ENCODE assay signal across 19 mouse cellular contexts in genomic region chr4:136240123-136240522, GRCm38 (mm10). TPM values are rescaled to one million over a fixed set of nuclear protein-coding genes. Genes with fewer than 3 reads are reported as not detected.
DNase-seq lines count a peak whose midpoint lies in the region; ATAC-seq and TF ChIP-seq lines count a peak whose summit lies in the region.
"Had no signal": no experiment of that assay in that cellular context is flagged by ENCODE, and none has a peak within 500 bp of the region (broad histone marks: within the 10 kb centered on the region; RNA-seq: fewer than 3 reads in every experiment).

No protein-coding gene starts in this region.

- in situ Hi-C loops in ES-E14 (cut with MboI; ENCODE audit: low sequenced_read_pairs in 2 of 2, unreplicated experiment in 2 of 2) = no loop called here

- no peak overlapping the region for H3K9ac ChIP-seq in hindbrain, postnatal 0 days (replicated peaks; ENCODE audit: low read length)
- no peak overlapping the region for H3K9ac ChIP-seq in hindbrain, embryonic 13.5 days
- H3K9ac ChIP-seq in ES-E14 (ENCODE audit: insufficient read depth, low read depth, low read length, poor library complexity, severe bottlenecking) = no peak overlapping the region
- H3K9ac ChIP-seq in stomach, postnatal 0 days (ENCODE audit: low read length) = no peak overlapping the region
- H3K9ac ChIP-seq: embryonic facial prominence, embryonic 15.5 days; forebrain, embryonic 12.5 days; forebrain, postnatal 0 days; limb, embryonic 15.5 days; liver, embryonic 14.5 days; lung, embryonic 15.5 days; midbrain, embryonic 13.5 days; neural tube, embryonic 15.5 days had no signal

- no peaks in the 10 kb centered on the region for H3K36me3 ChIP-seq in hindbrain, postnatal 0 days (ENCODE audit: insufficient read depth, low read length)
- peaks cover 5% of the 10 kb centered on the region; the same call in 1 of the 2 replicates for H3K36me3 ChIP-seq in hindbrain, embryonic 13.5 days
- peaks cover 29% of the 10 kb centered on the region for H3K36me3 ChIP-seq in ES-E14 (ENCODE audit: control insufficient read depth, insufficient read depth, low read length, poor library complexity, severe bottlenecking)
- H3K36me3 ChIP-seq in stomach, postnatal 0 days (ENCODE audit: control insufficient read depth, insufficient read depth, low read length) = no peaks in the 10 kb centered on the region
- H3K36me3 ChIP-seq: forebrain, embryonic 12.5 days; limb, embryonic 10.5 days; lung, embryonic 15.5 days; midbrain, embryonic 13.5 days; neural tube, embryonic 15.5 days had no signal

- H3K4me3 ChIP-seq in cerebellum, adult 2 months (replicated peaks; ENCODE audit: insufficient read depth, low read depth, low read length) = no peak overlapping the region
- H3K4me3 ChIP-seq in hindbrain, postnatal 0 days (ENCODE audit: low read length) = no peak overlapping the region
- H3K4me3 ChIP-seq in hindbrain, embryonic 13.5 days = no peak overlapping the region
- H3K4me3 ChIP-seq in ES-E14 (ENCODE audit: insufficient read depth in 1 of 2, low read depth in 1 of 2, low read length in 2 of 2, poor library complexity in 1 of 2, severe bottlenecking in 1 of 2) = no peak overlapping the region
- H3K4me3 ChIP-seq in stomach, postnatal 0 days (ENCODE audit: low read depth, low read length) = no peak overlapping the region
- H3K4me3 ChIP-seq: embryonic facial prominence, embryonic 10.5 days; embryonic facial prominence, embryonic 15.5 days; forebrain, embryonic 12.5 days; limb, embryonic 10.5 days; limb, embryonic 15.5 days; lung, embryonic 15.5 days; midbrain, embryonic 13.5 days; neural tube, embryonic 15.5 days had no signal

- no peaks in the 10 kb centered on the region for H3K27me3 ChIP-seq in cerebellum, adult 2 months (ENCODE audit: control insufficient read depth, insufficient read depth, low read length)
- H3K27me3 ChIP-seq in hindbrain, postnatal 0 days (ENCODE audit: insufficient read depth, low read length) = no peaks in the 10 kb centered on the region; the same call in 1 of the 2 replicates
- peaks cover 64% of the 10 kb centered on the region for H3K27me3 ChIP-seq in hindbrain, embryonic 13.5 days
- H3K27me3 ChIP-seq in stomach, postnatal 0 days (ENCODE audit: control insufficient read depth, insufficient read depth, low read length) = no peaks in the 10 kb centered on the region

- no peak for TF ChIP-seq EP300 in stomach, postnatal 0 days (optimal IDR thresholded peaks at IDR 0.05)

- no peak for TF ChIP-seq POLR2A in cerebellum, adult 2 months (IDR thresholded peaks at IDR 0.05; ENCODE audit: borderline replicate concordance, insufficient read depth, low read length)

- 40% methylated on average over 14 of the region's 14 CpGs for WGBS in cerebellum, adult 2 months
- 72% methylated on average over 14 of the region's 14 CpGs for WGBS in hindbrain, postnatal 0 days
- 68% methylated on average over 14 of the region's 14 CpGs for WGBS in hindbrain, embryonic 13.5 days
- 64% methylated on average over 14 of the region's 14 CpGs for WGBS in stomach, postnatal 0 days

- no peak overlapping the region for H3K4me2 ChIP-seq in hindbrain, postnatal 0 days (ENCODE audit: low read depth, low read length)
- no peak overlapping the region for H3K4me2 ChIP-seq in hindbrain, embryonic 13.5 days
- no peak overlapping the region for H3K4me2 ChIP-seq in stomach, postnatal 0 days (replicated peaks; ENCODE audit: low read depth)
- H3K4me2 ChIP-seq: embryonic facial prominence, embryonic 15.5 days; forebrain, embryonic 12.5 days; heart, embryonic 11.5 days; limb, embryonic 15.5 days; lung, embryonic 15.5 days; midbrain, embryonic 13.5 days; neural tube, embryonic 15.5 days had no signal

- peak; percentile 51 to 67 for DNase-seq in cerebellum, postnatal 14 days
- no peak for DNase-seq in cerebellum, adult 2 months
- no peak for DNase-seq in hindbrain, postnatal 0 days (ENCODE audit: low spot score)
- no peak for DNase-seq in ES-E14 (ENCODE audit: low read depth, low spot score)
- no peak for DNase-seq in stomach, postnatal 0 days (ENCODE audit: low spot score)

- no peaks in the 10 kb centered on the region for H3K9me3 ChIP-seq in hindbrain, postnatal 0 days (ENCODE audit: low read length)
- H3K9me3 ChIP-seq in hindbrain, embryonic 13.5 days = no peaks in the 10 kb centered on the region
- H3K9me3 ChIP-seq in ES-E14 (ENCODE audit: control insufficient read depth, insufficient read depth, low read depth, low read length) = no peaks in the 10 kb centered on the region
- no peaks in the 10 kb centered on the region for H3K9me3 ChIP-seq in stomach, postnatal 0 days (ENCODE audit: control insufficient read depth, low read length)
- H3K9me3 ChIP-seq: embryonic facial prominence, embryonic 15.5 days; forebrain, embryonic 12.5 days; limb, embryonic 10.5 days; limb, embryonic 15.5 days; lung, embryonic 15.5 days; neural tube, embryonic 15.5 days had no signal

- ATAC-seq in hindbrain, postnatal 0 days = no peak
- ATAC-seq in hindbrain, embryonic 13.5 days (ENCODE audit: low FRiP score) = no peak
- no peak for ATAC-seq in stomach, postnatal 0 days (ENCODE audit: low FRiP score, low TSS enrichment)
- no peak for ATAC-seq in CD4-positive, CD25-positive, alpha-beta regulatory T cell, adult 4 months

- no peak overlapping the region for H3K27ac ChIP-seq in cerebellum, adult 2 months (ENCODE audit: insufficient read depth, low read length)
- no peak overlapping the region for H3K27ac ChIP-seq in hindbrain, postnatal 0 days
- no peak overlapping the region for H3K27ac ChIP-seq in hindbrain, embryonic 13.5 days
- H3K27ac ChIP-seq in ES-E14 (ENCODE audit: insufficient read depth, low read depth, low read length, poor library complexity, severe bottlenecking) = 0 out of 2 replicates have a peak overlapping the region, but pooled peaks have one; percentile 39
- no peak overlapping the region for H3K27ac ChIP-seq in stomach, postnatal 0 days (replicated peaks)
- H3K27ac ChIP-seq: embryonic facial prominence, embryonic 10.5 days; embryonic facial prominence, embryonic 15.5 days; forebrain, embryonic 12.5 days; limb, embryonic 10.5 days; limb, embryonic 15.5 days; liver, embryonic 14.5 days; lung, embryonic 15.5 days; midbrain, embryonic 13.5 days; neural tube, embryonic 15.5 days had no signal

- H3K4me1 ChIP-seq in cerebellum, adult 2 months (ENCODE audit: control insufficient read depth, insufficient read depth, low read length) = no peaks in the 10 kb centered on the region
- no peaks in the 10 kb centered on the region for H3K4me1 ChIP-seq in hindbrain, postnatal 0 days (ENCODE audit: insufficient read depth, low read length)
- peaks cover 10% of the 10 kb centered on the region for H3K4me1 ChIP-seq in hindbrain, embryonic 13.5 days (replicated peaks)
- H3K4me1 ChIP-seq in ES-E14 (ENCODE audit: control insufficient read depth in 2 of 2, insufficient read depth in 2 of 2, low read length in 2 of 2, poor library complexity in 1 of 2) = peaks cover 9 to 30% of the 10 kb centered on the region in 2 experiments
- H3K4me1 ChIP-seq in stomach, postnatal 0 days (replicated peaks; ENCODE audit: control insufficient read depth, insufficient read depth) = no peaks in the 10 kb centered on the region
- H3K4me1 ChIP-seq: neural tube, embryonic 15.5 days had no signal

- no peak for TF ChIP-seq CTCF in cerebellum, adult 2 months (IDR thresholded peaks at IDR 0.05; ENCODE audit: borderline replicate concordance, insufficient read depth, low read depth, low read length)
- 0 out of 2 replicates have a peak, but pooled peaks have one; percentile 2 for TF ChIP-seq CTCF in hindbrain, postnatal 0 days (IDR thresholded peaks at IDR 0.05; ENCODE audit: low read depth)
- TF ChIP-seq CTCF in stomach, postnatal 0 days (IDR thresholded peaks at IDR 0.05; ENCODE audit: low read depth) = peak; percentile 8; the same call in 1 of the 2 replicates

TF ChIP-seq in ES-E14, 5 proteins besides CTCF, POLR2A, EP300 and RAD21:
- TF ChIP-seq ZC3H11A (IDR thresholded peaks at IDR 0.05; ENCODE audit: borderline replicate concordance, low read depth, low read length) (no peak), ZNF384 (IDR thresholded peaks at IDR 0.05; ENCODE audit: low read depth, low read length) (no peak)

RNA-seq across cellular contexts. Expression of gene Tcea3, which starts 7.4 kb away (rescaled TPM):
- 1.2 and 1.6 TPM in 2 replicates for polyA plus RNA-seq in cerebellum, adult 2 months (2012; rRNA removed)
- total RNA-seq in hindbrain, postnatal 0 days (2014; rRNA removed) = 2.2 TPM in 1 of 2 replicates, not detected in the other
- 2.7 and 3.3 TPM in 2 replicates for polyA plus RNA-seq in hindbrain, postnatal 0 days (2015; fragmentation: Nextera tagmentation; extraction: Ambion mirVana)
- polyA plus RNA-seq in hindbrain, embryonic 13.5 days (2015; fragmentation: Nextera tagmentation; extraction: Ambion mirVana) = 2.2 and 2.4 TPM in 2 replicates
- 75.1 and 104 TPM in 2 replicates for total RNA-seq in ES-E14 (2012; rRNA removed)
- polyA plus RNA-seq in stomach, postnatal 0 days (2015; fragmentation: Nextera tagmentation; extraction: Ambion mirVana) = 31.1 and 35.0 TPM in 2 replicates
- polyA plus RNA-seq in CD4-positive, CD25-positive, alpha-beta regulatory T cell, adult 4 months (2017; shearing (Covaris generic)) = 1 to 10 TPM in 1 of 2 experiments, not detected in 1; 1.2 TPM

RNA-seq across cellular contexts. Expression of gene Asap3, which starts 34.0 kb away (rescaled TPM):
- 5.5 and 6.3 TPM in 2 replicates for polyA plus RNA-seq in cerebellum, adult 2 months (2012; rRNA removed)
- total RNA-seq in hindbrain, postnatal 0 days (2014; rRNA removed) = 9.1 and 10.5 TPM in 2 replicates
- 4.1 TPM in 2 replicates for polyA plus RNA-seq in hindbrain, postnatal 0 days (2015; fragmentation: Nextera tagmentation; extraction: Ambion mirVana)
- polyA plus RNA-seq in hindbrain, embryonic 13.5 days (2015; fragmentation: Nextera tagmentation; extraction: Ambion mirVana) = 5.8 and 6.3 TPM in 2 replicates
- 4.7 and 8.1 TPM in 2 replicates for total RNA-seq in ES-E14 (2012; rRNA removed)
- 1.6 and 1.9 TPM in 2 replicates for polyA plus RNA-seq in stomach, postnatal 0 days (2015; fragmentation: Nextera tagmentation; extraction: Ambion mirVana)
- not detected for polyA plus RNA-seq in CD4-positive, CD25-positive, alpha-beta regulatory T cell, adult 4 months (2017; shearing (Covaris generic))
- total RNA-seq: megakaryocyte progenitor cell, adult 5-6 weeks had no signal

RNA-seq across cellular contexts. Expression of gene Zfp46, which starts 44.4 kb away (rescaled TPM):
- 26.3 and 29.8 TPM in 2 replicates for polyA plus RNA-seq in cerebellum, adult 2 months (2012; rRNA removed)
- total RNA-seq in hindbrain, postnatal 0 days (2014; rRNA removed) = 53.4 and 61.5 TPM in 2 replicates
- polyA plus RNA-seq in hindbrain, postnatal 0 days (2015; fragmentation: Nextera tagmentation; extraction: Ambion mirVana) = 22.4 and 22.6 TPM in 2 replicates
- 41.3 and 44.5 TPM in 2 replicates for polyA plus RNA-seq in hindbrain, embryonic 13.5 days (2015; fragmentation: Nextera tagmentation; extraction: Ambion mirVana)
- total RNA-seq in ES-E14 (2012; rRNA removed) = 5.8 and 6.1 TPM in 2 replicates
- 8.8 and 9.0 TPM in 2 replicates for polyA plus RNA-seq in stomach, postnatal 0 days (2015; fragmentation: Nextera tagmentation; extraction: Ambion mirVana)
- 10 to 100 TPM in 1 of 2 experiments, 1 to 10 TPM in 1; 9.7 to 12.3 TPM for polyA plus RNA-seq in CD4-positive, CD25-positive, alpha-beta regulatory T cell, adult 4 months (2017; shearing (Covaris generic))

Comparison
In these comparisons a context has a peak if more than half of its experiments do, and no peak if none do; other contexts are left out.
1. DNase-seq: peak in cerebellum, postnatal 14 days (2 of 2); none in cerebellum, adult 2 months (0 of 2), hindbrain, postnatal 0 days (single experiment), ES-E14 (single experiment) and stomach, postnatal 0 days (single experiment).